Mouse (Mus musculus): ENCODE measurements around the gene Fam83g.

Gene Fam83g

GRCm38 (mm10) chr11:61674151-61674838 lies 9.6 kb upstream of the Fam83g start:
- DNase-seq (ENCODE audit: low spot score in 2 of 2) = no peak

GRCm38 (mm10) chr11:61674839-61675159 lies 9.1 kb upstream of the Fam83g start:
- DNase-seq (ENCODE audit: low spot score in 2 of 2) = no peak

GRCm38 (mm10) chr11:61675332-61675731 lies 8.6 kb upstream of the Fam83g start:
- no peak for DNase-seq (ENCODE audit: low spot score in 2 of 2)

GRCm38 (mm10) chr11:61676216-61676854 lies 7.6 kb upstream of the Fam83g start:
- no peak for DNase-seq (ENCODE audit: low spot score in 2 of 2)

- DNase-seq (ENCODE audit: low spot score in 2 of 2) = no peak
These were observed 6.2 kb upstream of the Fam83g start for GRCm38 (mm10) chr11:61677709-61678108.

GRCm38 (mm10) chr11:61679091-61679866 lies 4.6 kb upstream of the Fam83g start:
- DNase-seq (ENCODE audit: low spot score in 2 of 2) = no peak

- DNase-seq (ENCODE audit: low spot score in 2 of 2) = no peak
These were observed 1.3 kb downstream of the Fam83g start for GRCm38 (mm10) chr11:61685119-61685725.

GRCm38 (mm10) chr11:61686141-61686540 lies 2.2 kb downstream of the Fam83g start:
- DNase-seq (ENCODE audit: low spot score in 2 of 2) = no peak

GRCm38 (mm10) chr11:61686906-61687453 lies 3.1 kb downstream of the Fam83g start:
- no peak for DNase-seq (ENCODE audit: low spot score in 2 of 2)

- no peak for DNase-seq (ENCODE audit: low spot score in 2 of 2)
These were observed 3.7 kb downstream of the Fam83g start for GRCm38 (mm10) chr11:61687595-61687994.

GRCm38 (mm10) chr11:61692996-61693395 lies 9.1 kb downstream of the Fam83g start:
- no peak for DNase-seq (ENCODE audit: low spot score in 2 of 2)

GRCm38 (mm10) chr11:61698852-61699251 lies 15.0 kb downstream of the Fam83g start:
- no peak for DNase-seq (ENCODE audit: low spot score in 2 of 2)

GRCm38 (mm10) chr11:61699460-61699859 lies 15.6 kb downstream of the Fam83g start:
- no peak for DNase-seq (ENCODE audit: low spot score in 2 of 2)

GRCm38 (mm10) chr11:61699933-61700332 lies 16.0 kb downstream of the Fam83g start:
- DNase-seq (ENCODE audit: low spot score in 2 of 2) = no peak

- no peak for DNase-seq (ENCODE audit: low spot score in 2 of 2)
These were observed 17.8 kb downstream of the Fam83g start for GRCm38 (mm10) chr11:61701696-61702095.

GRCm38 (mm10) chr11:61702494-61702893 lies 18.6 kb downstream of the Fam83g start:
- DNase-seq (ENCODE audit: low spot score in 2 of 2) = no peak

- DNase-seq (ENCODE audit: low spot score in 2 of 2) = no peak
These were observed 21.7 kb downstream of the Fam83g start for GRCm38 (mm10) chr11:61705581-61705980.

- DNase-seq (ENCODE audit: low spot score in 2 of 2) = no peak
These were observed 22.3 kb downstream of the Fam83g start for GRCm38 (mm10) chr11:61706232-61706631.

- DNase-seq (ENCODE audit: low spot score in 2 of 2) = no peak
These were observed 25.0 kb downstream of the Fam83g start for GRCm38 (mm10) chr11:61708928-61709327.

GRCm38 (mm10) chr11:61713157-61713855 lies 29.4 kb downstream of the Fam83g start:
- DNase-seq (ENCODE audit: low spot score in 2 of 2) = no peak

GRCm38 (mm10) chr11:61714346-61715117 lies 30.6 kb downstream of the Fam83g start:
- peak; percentile 36 to 83 for DNase-seq (ENCODE audit: low spot score in 2 of 2)

Measured in left cerebral cortex, adult 9 months (tissue).